Mouse (Mus musculus): Measurements from ENCODE around the gene Adssl1. TPM values are rescaled to one million over a fixed set of nuclear protein-coding genes. Genes with fewer than 3 reads are reported as not detected.

Adssl1 gene
- total RNA-seq, 2 experiments from 2014 or later, result 221 to 269 TPM

DNA sequence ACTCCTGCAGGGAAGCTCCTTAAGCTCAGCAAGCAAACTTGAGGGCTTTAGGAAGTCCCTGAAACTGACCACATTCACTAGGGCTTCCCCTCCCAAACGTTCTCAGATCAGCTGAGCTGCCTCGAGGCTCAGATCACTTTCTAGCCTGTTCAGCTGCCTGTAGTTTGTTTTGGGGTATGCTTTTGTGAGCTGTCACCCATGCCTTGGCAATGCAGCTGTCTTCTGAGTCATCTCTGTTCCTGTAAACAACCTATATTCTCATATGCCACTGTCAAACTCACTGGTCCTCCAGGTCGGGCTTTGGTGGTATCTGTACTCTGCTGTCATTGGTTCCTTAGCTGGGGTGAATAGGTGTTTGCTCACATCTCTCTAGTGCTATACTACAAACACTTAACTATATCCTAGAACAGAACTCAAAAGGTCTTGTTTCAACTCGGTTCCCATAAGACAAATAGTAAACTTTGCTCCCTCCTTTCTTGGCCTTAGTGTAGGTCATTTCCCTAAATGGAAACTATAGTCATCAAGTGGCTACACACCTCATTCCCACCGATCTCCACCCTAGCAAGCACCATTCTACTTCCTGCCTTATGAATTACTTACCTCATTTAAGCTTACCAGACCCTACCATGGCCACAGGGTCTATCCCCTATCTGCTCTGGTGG lies 32.1 kb downstream of the Adssl1 start:
- DNase-seq (ENCODE audit: low spot score in 2 of 2), result no peak

DNA sequence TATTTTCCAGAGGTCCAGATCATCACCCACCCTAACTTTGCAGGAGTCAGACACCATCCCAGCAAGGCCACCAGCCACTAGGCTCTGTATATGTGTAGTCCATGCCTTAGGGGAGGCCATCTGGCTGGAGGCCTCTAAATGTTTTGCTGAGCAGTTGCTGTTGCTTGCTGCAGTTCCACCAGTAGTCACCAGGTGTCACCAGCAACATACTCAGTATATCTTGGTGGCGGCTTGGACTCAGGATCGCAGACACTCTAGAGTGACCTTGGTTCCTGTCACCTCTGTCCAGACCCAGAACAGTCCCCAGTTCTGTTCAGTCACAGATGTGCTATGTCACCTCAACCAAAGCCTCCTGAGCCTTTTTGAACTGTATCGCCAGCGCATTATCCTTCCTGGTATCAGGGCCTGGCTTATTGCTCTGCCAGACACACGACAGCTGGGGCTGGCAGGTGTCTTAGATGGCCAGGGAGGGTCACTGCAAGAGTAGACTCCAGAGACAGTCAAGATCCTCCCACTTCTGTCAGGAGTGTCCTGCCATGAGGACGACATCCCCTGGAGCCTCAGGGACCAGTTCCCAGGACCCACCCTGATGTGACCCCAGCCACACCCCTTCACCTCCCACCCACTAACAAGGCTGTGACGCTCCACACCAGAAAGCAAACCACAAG lies 33.4 kb downstream of the Adssl1 start:
- peak; percentile 61 to 87 for DNase-seq (ENCODE audit: low spot score in 2 of 2)

DNA sequence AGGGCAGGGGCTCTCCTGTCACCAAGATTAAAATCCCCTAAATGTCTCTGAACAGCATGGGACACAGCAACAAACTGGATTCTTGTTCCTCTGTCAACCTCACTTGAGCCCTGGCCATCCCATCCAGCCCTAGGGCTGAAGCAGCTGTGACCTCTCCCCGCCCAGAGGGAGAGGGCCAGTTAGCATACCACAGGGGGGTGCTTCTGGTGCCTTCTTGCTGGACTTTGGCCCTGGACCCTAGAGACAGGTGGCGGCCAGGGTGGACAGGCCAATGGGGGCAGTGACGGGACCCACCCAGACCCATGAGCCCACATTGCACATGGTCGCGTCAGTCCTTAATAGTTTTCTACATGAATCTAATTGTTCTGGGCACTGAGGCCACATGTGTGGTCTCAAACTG lies 34.2 kb downstream of the Adssl1 start:
- no peak for DNase-seq (ENCODE audit: low spot score in 2 of 2)

DNA sequence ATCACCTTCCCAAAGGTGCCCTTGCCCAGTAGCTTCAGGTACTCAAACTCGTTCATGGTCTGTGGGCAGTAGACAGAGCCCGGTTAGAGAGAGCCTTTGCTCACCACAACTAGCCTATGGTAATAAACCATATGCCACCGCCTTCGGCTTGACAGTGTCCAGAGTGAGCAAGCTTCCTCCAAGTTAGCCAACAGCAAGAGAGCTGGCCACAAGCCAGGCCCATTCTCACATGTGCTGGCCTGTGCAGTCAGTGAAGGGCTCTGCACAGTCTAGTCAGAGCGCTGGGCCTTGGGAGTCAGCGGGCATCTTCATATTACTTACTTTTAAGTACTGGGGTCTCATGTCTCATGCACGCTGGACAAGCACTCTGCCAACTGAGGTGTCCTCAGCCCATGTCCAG lies 38.8 kb downstream of the Adssl1 start:
- no peak for DNase-seq (ENCODE audit: low spot score in 2 of 2)

DNA sequence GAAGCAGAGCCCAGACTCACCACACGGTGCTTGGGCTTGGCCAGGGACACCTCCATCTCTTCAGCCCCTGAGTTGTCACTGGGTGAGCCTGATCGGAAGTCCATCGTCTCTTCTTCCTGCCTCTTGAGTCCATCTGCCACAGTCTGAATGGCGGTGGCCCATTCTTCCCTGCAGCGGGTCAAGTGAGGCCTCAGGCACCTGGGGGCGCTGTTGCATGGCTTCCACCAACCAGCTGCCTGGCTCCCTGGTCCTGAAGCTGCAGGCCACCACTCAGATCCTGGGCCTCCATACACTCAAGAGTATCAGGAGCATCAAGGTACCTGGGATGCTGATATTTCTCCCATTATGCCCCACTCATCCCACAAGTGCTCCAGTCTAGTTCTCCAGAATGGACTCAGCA lies 39.3 kb downstream of the Adssl1 start:
- DNase-seq (ENCODE audit: low spot score in 2 of 2), result peak; percentile 80 to 83

DNA sequence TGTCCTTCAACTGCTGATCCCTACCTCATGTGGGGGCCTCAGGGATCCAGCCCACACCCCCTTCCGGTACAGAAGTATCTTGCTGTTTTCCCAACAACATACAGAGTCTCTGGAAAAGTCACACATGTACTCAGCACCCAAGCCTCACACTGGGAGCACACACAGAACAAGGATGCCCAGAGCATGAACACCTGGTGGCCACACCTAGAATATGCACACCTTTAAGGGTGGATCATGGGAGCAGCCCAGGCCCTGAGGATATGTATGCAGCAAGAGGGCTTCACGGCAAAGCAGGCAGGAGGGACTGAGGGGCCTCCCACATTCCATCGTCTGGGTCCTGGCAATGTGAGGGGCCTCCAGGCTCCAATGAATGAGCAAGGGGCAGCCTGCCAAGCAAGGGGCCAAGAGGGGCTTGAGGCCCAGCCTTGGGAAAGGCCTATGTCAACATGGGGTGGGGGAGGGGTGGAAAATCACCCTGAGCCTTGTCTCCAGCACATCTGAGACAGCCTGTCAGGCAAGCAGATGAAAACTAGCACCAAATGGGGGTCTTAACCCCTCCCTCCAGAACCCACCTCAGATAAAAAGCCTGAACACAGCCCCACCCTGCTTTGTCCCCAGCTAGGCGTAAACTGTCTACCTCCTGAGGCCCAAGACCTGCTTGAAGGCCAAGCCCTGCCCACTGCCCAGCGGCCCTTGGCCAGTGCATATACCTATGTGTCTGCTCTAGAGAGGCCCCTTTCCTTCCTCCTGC lies 40.9 kb downstream of the Adssl1 start:
- peak in 1 of 2 experiments; percentile 65 for DNase-seq (ENCODE audit: low spot score in 2 of 2)

DNA sequence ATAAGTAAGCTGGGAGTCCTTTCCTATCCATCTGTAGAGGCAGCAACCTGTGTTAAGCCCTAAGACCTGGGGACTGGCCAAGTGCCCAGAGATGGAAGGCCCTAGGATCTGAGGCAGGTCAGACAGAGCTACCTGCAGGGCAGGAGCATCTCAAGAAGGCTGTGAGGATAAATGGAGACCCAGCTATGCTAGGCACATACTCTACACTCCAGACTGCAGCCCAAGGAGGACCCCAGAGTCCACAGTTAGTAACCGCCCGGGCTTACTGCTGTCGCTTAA lies 41.4 kb downstream of the Adssl1 start:
- no peak for DNase-seq (ENCODE audit: low spot score in 2 of 2)

DNA sequence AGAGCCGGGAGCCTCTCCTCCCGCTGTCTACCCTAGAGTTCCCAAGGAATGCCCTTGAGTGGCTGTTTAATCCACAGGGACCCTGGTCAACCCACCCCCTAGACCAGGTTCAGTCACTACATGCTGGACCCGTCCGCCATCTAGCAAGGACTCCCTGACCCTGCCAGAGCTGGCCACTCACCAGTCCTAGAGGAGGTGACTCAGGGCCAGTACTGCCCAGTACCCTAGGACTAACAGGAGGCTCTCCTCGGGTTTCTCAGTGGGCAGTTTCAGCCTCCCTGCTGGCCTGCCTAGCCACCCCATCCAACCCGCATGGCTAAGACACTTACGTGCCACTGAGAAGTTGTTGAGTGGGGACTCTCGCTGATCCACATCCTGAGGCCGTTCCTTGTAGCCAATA lies 42.0 kb downstream of the Adssl1 start:
- no peak for DNase-seq (ENCODE audit: low spot score in 2 of 2)

DNA sequence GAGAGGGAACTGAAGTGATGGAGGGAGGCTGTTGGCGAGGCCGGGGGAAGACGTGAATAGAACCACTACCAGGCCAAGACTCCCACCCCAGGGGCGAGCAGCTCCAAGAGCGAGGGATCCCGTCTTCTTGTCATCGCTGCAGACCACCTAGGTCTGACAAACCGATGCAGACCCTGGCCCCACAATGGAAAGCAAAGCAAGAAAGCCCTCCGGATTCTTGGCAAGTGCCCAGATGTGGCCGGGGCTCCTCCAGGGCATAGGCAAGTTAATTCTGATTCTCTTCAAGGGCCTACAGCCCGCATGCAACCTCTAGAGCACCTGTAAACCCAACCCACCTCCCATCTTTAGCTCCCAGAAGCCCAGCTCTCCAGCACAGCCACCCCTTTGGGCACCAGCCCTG lies 43.5 kb downstream of the Adssl1 start:
- DNase-seq (ENCODE audit: low spot score in 2 of 2), result no peak

DNA sequence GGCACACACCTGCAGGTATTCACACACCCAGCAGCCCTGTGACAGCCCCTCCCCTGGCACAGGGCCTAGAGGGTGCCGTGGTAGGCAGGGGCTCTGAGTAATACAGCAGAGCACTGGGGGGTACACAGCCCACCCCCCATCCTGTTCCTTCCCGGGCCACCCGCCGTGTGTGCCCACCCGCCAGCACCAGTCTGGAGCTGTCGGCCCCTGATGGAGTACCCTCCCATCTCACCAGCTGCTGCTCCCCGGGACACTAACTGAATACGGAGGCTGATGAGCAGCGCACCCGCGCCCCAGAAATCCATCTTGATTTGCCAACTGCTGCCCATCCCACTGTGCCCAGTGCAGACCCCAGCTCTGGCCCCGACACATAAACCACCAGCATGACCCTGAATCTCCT lies 43.9 kb downstream of the Adssl1 start:
- no peak for DNase-seq (ENCODE audit: low spot score in 2 of 2)

DNA sequence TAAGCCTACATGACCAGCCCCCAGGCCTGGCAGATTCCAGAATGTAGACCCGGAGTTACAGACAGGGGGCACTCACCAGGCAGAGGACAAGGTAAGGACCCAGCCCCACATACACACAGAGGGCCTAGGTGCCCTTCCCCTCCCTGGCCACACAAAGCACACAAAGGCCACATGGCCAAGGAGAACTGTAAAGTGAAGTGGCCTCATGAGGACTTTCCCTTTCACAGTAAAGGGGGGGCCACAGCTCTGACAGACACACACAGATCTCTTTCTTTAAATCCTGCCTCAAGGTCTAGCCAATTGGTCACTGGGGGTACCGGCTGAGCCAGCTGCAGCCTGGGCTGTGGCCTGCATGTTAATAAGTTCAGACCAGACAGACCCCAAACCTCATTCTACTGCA lies 44.3 kb downstream of the Adssl1 start:
- DNase-seq (ENCODE audit: low spot score in 2 of 2), result no peak

DNA sequence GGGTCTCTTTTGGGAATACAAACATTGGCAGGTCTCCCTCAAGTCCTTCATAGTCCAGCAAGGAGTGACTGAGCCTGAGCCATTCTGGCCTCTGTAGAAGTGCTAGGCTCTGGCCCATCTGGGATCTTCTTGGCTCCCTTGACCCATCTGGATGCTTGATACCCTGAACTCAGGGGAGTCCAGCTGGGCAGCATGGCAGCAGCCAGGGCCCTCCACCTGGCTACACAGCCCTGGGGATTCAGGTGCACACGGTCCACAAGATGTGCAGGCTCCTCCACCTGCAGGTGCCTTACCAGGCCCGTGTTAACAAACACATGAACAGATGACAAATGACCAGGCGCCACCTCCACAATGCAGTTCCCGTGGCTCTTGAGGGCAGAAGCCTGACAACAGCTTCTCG lies 44.8 kb downstream of the Adssl1 start:
- DNase-seq (ENCODE audit: low spot score in 2 of 2), result no peak

DNA sequence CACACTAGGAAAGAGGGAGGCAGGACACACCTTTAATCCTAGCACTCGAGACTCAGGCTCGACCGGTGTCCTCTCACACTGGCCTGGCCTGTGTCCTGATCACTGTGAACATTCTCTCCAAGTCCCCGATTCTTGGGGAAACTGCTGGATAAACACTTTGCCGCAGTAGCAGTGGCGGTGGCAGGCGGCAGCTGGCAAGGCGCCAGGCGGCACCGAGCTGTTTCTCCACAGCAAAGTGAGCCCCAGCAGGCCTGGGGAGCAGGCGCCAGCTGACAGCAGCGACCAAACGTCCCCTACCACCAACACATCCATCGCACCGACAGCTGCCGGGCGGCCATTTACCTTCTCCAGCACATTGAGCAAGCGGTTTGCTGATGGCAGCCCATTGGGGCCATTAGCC lies 45.6 kb downstream of the Adssl1 start:
- peak in 1 of 2 experiments; percentile 64 for DNase-seq (ENCODE audit: low spot score in 2 of 2)

DNA sequence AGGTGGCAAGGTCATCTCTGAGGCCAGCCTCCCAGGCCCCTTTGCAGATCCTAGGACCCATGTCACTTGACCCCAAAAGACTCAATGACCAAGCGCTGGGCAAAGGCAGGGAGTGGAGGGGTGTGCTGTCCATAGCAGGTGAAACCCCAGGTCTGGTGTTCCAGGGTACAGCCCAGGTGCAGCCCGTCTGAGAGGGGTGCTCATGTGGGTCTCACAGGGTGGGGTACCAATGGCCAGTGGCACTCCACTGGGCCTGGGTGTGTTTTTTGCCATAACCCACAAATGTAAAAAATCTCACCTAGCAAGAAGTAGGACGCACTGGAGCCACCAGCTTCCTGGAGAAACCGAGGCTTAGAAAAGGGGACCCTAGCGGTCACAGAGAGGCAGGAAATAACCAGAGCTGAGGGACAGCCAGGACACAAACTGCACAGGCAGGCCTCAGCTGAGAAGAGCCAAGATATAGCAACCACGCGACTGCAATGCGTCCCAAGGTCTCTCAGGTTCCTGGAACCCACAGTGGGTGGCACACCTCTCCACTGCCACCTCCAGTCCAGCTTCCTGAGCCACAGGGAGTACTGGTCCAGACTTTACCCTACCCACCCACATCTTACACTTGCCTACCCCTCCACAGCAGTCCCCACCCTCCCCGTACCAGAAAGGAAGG lies 46.2 kb downstream of the Adssl1 start:
- no peak for DNase-seq (ENCODE audit: low spot score in 2 of 2)

DNA sequence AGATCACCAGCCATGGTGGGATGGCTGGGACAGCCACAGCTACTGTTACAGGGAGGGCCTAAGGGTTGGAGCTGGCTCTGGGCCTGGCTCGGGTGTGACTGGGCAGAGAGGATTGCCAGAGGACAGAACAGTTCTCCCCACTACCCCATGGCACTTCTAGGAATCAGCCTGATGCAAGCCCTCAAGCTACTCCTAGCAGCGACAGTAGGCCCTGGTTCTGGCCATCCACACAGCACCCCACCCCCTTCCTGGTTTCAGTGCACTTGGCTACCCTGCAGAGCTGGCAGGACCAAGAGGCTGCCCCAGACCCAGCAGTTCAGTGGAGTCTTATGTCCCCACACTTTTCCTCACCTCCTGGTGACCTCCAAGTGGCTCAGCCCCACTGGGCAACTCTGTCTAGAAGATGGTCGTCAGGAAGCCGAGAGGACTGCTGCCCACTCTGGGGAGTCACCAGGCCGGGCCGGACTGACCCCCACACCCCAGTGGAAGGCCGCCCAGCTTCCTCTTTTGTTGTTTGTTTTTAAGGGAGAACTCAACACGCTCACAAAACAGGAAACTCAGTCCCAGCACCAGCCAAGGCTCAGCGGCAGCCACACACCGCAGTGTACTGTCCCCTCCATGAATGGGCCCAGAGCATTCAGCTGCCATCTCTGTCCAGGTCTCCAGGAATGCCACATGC lies 47.9 kb downstream of the Adssl1 start:
- DNase-seq (ENCODE audit: low spot score in 2 of 2), result no peak

DNA sequence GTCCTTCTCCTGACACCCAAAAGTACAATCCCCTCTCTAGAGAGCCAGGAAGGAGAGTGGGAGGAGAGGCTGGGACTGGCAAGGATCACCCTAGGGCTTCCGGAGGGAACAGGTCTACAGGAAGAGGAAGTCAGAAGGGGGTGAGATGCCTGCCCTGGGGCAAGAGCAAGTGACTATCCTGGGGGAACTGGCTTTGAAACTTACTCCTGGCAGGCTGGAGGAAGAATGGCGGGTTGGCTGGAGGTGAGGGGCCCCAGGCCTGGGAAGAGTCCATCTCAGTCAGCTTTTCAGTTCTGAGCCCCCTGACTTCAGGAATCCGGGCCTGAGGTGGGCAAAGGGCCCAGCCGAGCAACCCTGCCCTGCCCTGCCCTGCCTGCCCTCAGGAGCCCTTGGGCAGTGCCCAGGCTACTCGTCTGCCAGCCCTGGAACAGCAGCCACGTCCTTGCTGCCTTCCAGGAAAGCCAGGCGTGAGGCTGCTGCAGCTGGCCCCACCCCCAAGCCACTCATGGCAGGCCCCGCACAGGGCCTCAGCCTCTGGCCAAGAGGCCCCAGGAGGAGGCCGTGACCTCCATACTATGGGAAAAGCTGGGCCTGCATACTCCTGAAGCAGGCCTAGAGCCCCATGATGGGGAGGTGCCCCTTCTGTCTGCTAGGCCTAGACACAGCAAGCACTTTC lies 51.0 kb downstream of the Adssl1 start:
- peak in 1 of 2 experiments; percentile 64 for DNase-seq (ENCODE audit: low spot score in 2 of 2)

DNA sequence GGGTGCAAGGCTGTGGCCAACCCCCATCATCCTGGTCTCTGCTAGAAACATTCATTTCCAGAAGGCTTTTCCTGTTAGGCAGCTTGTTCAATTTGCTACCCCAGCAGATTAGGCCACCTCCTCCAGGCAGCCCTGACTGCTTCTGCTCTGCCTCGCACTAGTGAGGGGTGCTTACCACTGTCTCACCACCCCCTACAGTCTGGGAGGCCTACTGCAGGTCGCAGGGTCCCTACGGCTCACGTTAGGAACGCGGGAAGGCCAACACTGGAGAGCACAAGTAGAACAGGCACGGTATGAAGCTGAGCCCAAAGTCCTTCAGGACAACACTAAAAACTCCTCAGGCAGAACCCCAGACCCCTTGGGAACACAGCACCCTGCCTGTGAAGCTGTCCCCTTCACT lies 52.0 kb downstream of the Adssl1 start:
- DNase-seq (ENCODE audit: low spot score in 2 of 2), result no peak

DNA sequence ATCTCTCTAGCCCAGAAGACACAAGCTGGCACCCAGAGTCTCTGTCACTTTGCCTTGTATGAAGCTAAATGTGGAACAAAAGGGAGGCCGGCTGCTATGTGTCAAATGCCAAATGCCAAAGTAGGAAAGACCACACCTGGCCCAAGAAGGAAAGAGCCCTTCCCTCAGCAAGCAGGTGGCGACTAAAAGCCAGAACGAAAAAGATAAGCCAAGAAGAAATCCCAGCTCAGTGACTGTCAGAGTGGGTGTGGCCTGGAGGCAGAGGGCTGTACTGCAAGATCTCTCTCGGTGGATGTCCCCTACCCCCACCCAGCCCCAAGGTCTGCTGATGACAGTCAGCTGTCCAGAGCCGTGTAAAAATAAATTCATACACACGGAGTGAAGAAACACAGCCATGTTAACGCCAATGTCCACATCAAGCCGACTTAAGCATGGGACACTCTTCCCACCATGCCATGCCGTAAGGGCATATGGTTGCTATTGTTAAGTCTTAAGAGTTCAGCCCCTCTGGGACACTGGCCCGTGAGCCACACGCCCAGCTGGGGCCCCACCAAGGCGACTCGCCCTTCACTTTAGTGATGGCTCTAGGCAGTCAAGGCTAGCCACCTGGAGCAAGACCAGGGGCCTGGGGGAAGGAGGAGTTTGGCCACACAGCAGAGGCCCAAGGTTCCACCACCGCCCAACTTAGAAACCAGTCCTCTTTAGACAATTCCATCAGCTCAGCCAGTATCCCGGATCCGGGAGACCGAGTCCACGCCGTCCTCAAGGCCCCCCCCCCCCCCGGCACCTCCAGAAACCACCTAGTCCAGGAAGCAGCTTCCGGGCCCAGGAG lies 53.1 kb downstream of the Adssl1 start:
- DNase-seq (ENCODE audit: low spot score in 2 of 2), result peak in 1 of 2 experiments; percentile 66

DNA sequence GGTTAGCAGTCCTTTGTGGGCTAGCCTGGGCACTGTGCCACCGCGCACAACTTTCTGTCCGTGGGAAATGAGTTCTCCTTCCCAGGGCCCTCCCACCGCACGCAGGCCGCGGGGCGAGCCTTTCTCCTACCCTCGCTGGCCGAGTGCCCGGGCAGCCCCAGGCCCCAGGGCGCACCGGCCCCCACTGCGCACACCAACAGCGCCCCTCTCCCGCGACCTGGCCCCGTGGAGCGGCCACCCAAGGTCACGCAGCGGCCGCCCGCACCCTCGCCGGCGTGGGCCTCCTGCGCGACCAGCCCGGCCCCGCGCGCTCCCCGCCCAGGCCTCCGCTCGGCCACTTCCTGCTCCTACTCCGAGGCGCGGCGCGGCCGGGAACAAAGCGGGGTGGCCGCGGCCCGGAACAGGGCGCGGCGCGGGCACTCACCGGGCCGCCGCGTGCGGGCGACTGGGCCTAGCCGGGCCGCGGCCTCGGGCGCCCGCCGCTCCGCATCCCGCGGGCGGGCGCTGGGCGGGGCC lies 53.8 kb downstream of the Adssl1 start:
- peak in 1 of 2 experiments; percentile 66 for DNase-seq (ENCODE audit: low spot score in 2 of 2)

Measured in gastrocnemius, postnatal 4 days (tissue).